Mouse (Mus musculus) cerebellum, adult 2 months (tissue): ENCODE measurements around the gene Rap1gds1. TPM values are rescaled to one million over a fixed set of nuclear protein-coding genes. Genes with fewer than 3 reads are reported as not detected.

Experiments used
- DNase-seq, 2 experiments: peaks; one replicate each; pipeline ENCODE4 v3.0.0; 2021
- H3K27ac ChIP-seq: fragments of 200-500 bp; 2 replicates; pipeline ENCODE4 v1.5.1; 2012; ENCODE audit warnings: low read length, control low read depth, inconsistent platforms; ENCODE audit not compliant: insufficient read depth
- H3K27me3 ChIP-seq: fragments of 200-500 bp; 2 replicates; pipeline ENCODE4 v1.6.1; 2012; ENCODE audit warnings: inconsistent platforms, mild to moderate bottlenecking, low read length, moderate library complexity; ENCODE audit not compliant: control insufficient read depth, insufficient read depth
- H3K4me1 ChIP-seq: fragments of 200-500 bp; 2 replicates; pipeline ENCODE4 v1.6.1; 2011; ENCODE audit warnings: low read length; ENCODE audit not compliant: control insufficient read depth, insufficient read depth
- H3K4me3 ChIP-seq: fragments of 200-500 bp; replicated peaks from 2 replicates; pipeline ENCODE3; 2011; ENCODE audit warnings: mild to moderate bottlenecking, low read depth, low read length, control low read depth; ENCODE audit not compliant: insufficient read depth
- CTCF ChIP-seq: fragments of 200-500 bp; IDR thresholded peaks from 2 replicates; pipeline ENCODE4 v1.5.1; 2011; ENCODE audit warnings: low read depth, mild to moderate bottlenecking, control low read depth, low read length, moderate library complexity, borderline replicate concordance; ENCODE audit not compliant: insufficient read depth
- POLR2A ChIP-seq: fragments of 200-500 bp; IDR thresholded peaks from 2 replicates; pipeline ENCODE4 v1.6.1; 2011; ENCODE audit warnings: low read length, control low read depth, borderline replicate concordance; ENCODE audit not compliant: insufficient read depth
- WGBS: fragments of 180-500 bp; shearing (Covaris S2); methylation state at CpG from one replicate; pipeline ENCODE4 v1.1.7; 2018; 5-methylcytosine and 5-hydroxymethylcytosine counted together
- polyA plus RNA-seq: library from polyadenylated mRNA; depleted of rRNA; stranded (reverse); fragments of >200 nt; gene quantifications from 2 replicates; pipeline ENCODE4 v1.2.3, GENCODE M21; 2012

Rap1gds1 gene
- polyA plus RNA-seq, 1 experiment, result 206 TPM

DNA sequence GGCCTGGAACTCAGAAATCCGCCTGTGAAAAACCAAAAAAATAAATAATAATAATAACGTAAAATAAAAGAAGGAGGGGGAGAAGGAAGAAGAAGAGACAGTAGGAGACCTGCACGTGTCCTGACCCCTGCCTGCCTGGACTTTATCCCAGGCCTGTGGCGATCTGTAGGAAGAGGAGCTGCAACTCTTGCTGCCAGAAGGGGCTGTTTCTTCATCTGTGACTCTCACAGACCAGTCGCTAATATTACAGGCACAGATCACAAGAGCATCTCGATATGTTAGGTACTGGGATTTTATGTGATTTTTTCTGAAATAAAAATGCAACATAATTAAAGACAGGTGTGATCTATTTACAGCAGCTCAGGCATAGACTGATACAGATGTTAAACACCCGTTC, 1.1 kb upstream of the Rap1gds1 start:
- Histone ChIP-seq H3K27ac (no peak overlapping the region), H3K27me3 (no peaks in the 10 kb centered on the region), H3K4me3 (peak overlapping the region; percentile 56), H3K4me1 (no peaks in the 10 kb centered on the region; the same call in 1 of the 2 replicates)
- TF ChIP-seq CTCF (no peak), POLR2A (no peak)
- WGBS, result 10% methylated on average over 7 of the region's 7 CpGs
- peak in 1 of 2 experiments; percentile 35 for DNase-seq

DNA sequence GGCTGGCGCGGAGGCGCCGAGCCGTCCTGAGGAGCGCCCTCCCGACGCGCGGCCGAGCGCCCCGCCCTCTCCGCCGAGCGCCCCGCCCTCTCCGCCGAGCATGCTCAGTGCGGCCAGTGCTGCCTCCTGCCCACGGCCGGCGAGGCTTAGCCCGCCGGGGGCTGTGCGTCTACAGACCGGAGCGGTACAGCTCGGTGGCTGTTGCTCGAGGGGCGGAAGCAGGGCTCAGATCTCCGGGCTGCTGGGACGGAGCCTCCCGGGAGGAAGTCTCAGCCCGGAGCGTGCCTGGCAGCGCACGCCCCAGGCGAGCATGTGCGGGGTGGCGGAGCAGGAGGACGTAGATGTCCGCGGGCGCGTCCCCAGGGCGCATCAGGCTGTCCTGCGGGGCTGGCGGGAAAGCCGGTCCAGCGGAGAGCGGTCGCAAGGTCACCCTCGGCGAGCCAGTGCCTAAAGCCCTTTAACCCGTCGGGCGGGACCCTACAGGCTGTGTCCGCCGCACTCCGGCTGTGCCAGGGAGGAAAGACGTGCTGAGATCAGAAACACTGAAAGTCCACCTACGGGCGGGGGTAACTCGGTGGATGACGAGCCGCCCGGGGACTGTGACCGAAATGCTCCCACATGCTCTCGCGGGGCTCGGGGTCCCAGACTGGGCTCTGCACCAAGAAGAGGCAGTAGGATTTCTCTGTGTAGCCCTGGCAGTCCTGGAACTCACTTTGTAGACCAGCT, 495 bp upstream of the Rap1gds1 start:
- under 1% methylated on average over 72 of the region's 72 CpGs for WGBS
- Histone ChIP-seq H3K27me3 (no peaks in the 10 kb centered on the region), H3K4me1 (no peaks in the 10 kb centered on the region; the same call in 1 of the 2 replicates), H3K27ac (peak overlapping the region; percentile 67), H3K4me3 (peak overlapping the region; percentile 56)
- peak; percentile 92 for DNase-seq
- TF ChIP-seq POLR2A (peak; percentile 97), CTCF (no peak)

- TF ChIP-seq CTCF (no peak), POLR2A (no peak)
- 2% methylated on average over 12 of the region's 12 CpGs for WGBS
- Histone ChIP-seq H3K4me1 (peaks cover 9% of the 10 kb centered on the region), H3K27me3 (no peaks in the 10 kb centered on the region), H3K4me3 (peak overlapping the region; percentile 85), H3K27ac (peak overlapping the region; percentile 94)
- DNase-seq, result no peak
These were observed 1.1 kb downstream of the Rap1gds1 start for GRCm38 (mm10) chr3:139073801-139074483.

DNA sequence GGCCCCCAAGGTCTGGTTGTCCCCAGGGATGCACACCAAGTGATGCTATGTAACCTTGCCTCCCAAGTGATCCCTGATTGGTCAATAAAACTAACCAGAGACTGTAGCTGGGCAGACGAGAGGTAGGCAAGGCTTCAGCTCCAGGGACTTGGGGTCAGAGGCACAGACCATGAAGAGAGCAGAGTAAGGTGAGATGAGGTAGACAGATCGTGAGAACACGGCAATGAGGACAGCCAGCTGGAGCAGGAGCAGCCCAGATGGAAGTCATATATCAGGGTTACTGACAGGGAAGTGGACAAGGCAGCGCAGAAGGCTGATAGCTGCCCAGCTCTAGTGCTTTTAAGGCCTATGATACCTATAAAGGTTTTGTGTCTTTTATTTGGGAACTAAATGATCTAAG, 5.5 kb downstream of the Rap1gds1 start:
- peaks cover 15% of the 10 kb centered on the region for H3K4me1 ChIP-seq
- H3K27me3 ChIP-seq, result no peaks in the 10 kb centered on the region
- peak overlapping the region; percentile 41; the same call in 1 of the 2 replicates for H3K27ac ChIP-seq
- peak in 1 of 2 experiments; percentile 35 for DNase-seq
- TF ChIP-seq CTCF (no peak), POLR2A (no peak)
- 23% methylated on average over 4 of the region's 4 CpGs for WGBS
- no peak overlapping the region for H3K4me3 ChIP-seq

GRCm38 (mm10) chr3:139064076-139064475, 10.9 kb downstream of the Rap1gds1 start:
- TF ChIP-seq CTCF (no peak), POLR2A (no peak)
- no peaks in the 10 kb centered on the region for H3K27me3 ChIP-seq
- 93% methylated on average over 9 of the region's 9 CpGs for WGBS
- no peak for DNase-seq
- H3K27ac ChIP-seq, result no peak overlapping the region
- peaks cover 6% of the 10 kb centered on the region; the same call in 1 of the 2 replicates for H3K4me1 ChIP-seq
- no peak overlapping the region for H3K4me3 ChIP-seq

DNA sequence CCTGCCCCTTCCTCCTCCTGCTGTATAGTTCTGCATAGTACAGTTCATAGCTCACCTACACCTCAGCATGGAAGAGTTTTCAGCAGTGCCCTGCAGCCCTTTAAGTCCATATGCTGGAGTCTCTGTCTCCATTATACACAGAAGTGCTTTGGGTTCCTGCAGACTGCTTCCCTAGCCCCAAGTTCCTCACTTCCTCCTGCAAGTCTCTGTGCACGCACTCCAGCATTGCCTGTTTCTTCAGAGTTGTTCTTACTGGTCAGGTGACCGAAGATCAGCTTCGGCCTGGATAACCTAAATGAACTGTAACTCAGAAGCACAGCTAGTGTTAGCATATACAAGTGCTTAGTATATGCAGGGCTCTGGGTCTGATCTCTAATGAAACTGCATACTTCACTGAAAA, 12.9 kb downstream of the Rap1gds1 start:
- Histone ChIP-seq H3K27ac (no peak overlapping the region), H3K27me3 (no peaks in the 10 kb centered on the region), H3K4me1 (no peaks in the 10 kb centered on the region), H3K4me3 (no peak overlapping the region)
- no peak for DNase-seq
- WGBS, result 93% methylated on average over 3 of the region's 3 CpGs
- TF ChIP-seq CTCF (no peak), POLR2A (no peak)

- no peak overlapping the region for H3K27ac ChIP-seq
These were observed 26.0 kb downstream of the Rap1gds1 start for GRCm38 (mm10) chr3:139048701-139049622.

More at GRCm38 (mm10) chr3:139048701-139049622, 26.0 kb downstream of the Rap1gds1 start:
- Histone ChIP-seq H3K4me3 (no peak overlapping the region), H3K4me1 (peaks cover 8% of the 10 kb centered on the region), H3K27me3 (no peaks in the 10 kb centered on the region)
- 89% methylated on average over 12 of the region's 12 CpGs for WGBS
- no peak for DNase-seq
- TF ChIP-seq POLR2A, result no peak
- TF ChIP-seq CTCF, result no peak
